Mouse (Mus musculus) embryonic fibroblast, embryonic 13.5 days (primary cell): ENCODE results near the gene Shc4.

Source experiments
- CTCF ChIP-seq: IDR thresholded peaks from 2 replicates; pipeline ENCODE4 v1.5.1; 2011; ENCODE audit warnings: mild to moderate bottlenecking, control low read depth, low read length, moderate library complexity, borderline replicate concordance; ENCODE audit not compliant: insufficient read depth
- POLR2A ChIP-seq: IDR thresholded peaks from 2 replicates; pipeline ENCODE4 v1.6.1; 2011; ENCODE audit warnings: low read depth, mild to moderate bottlenecking, control low read depth, low read length, moderate library complexity

DNA sequence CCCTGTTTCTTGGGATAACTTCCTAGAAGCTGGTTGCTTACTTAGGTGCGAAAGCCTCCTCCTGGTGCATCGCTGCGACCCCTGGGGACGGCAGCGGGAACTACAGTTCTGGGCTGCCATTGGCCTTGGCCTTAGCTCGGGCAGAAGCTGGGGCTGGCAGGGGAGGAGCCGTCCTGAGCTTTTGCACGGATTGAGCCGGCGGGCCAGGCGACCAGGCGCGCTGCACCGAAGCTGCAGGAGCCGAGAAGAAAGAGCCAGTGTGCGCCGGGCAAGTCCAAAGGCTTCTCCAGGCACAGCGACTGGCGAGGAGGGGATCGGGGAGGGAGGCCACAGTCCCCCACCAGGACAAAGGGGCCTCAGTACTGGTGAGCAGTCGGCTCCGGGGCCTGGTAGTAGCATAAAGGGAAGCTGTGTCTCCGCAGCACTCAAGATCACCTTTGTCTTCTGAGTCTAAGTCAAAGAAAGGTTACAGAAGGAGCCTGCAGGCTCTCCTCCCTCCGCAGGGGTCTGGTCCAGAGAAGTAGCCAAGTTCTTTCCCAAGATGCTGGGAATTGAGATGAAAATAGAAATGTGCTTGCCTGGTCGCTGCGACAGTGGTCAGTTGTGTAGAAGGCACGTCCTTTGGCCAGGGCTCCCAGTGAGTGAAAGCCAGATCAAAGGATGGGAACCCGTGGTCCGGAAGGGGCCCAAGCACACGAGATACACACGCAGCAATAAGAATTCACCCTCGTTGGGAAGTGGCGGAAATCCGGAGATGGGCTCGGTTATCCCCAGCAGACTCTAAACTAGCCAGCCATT lies 8.0 kb upstream of the Shc4 start:
- peak; percentile 50 for TF ChIP-seq POLR2A
- peak; percentile 90 for TF ChIP-seq CTCF
